Mouse (Mus musculus): ENCODE data around the gene Mettl23.

- TF ChIP-seq CHD2 (IDR thresholded peaks at IDR 0.05; ENCODE audit: low read depth, low read length) (no peak), MAFK (IDR thresholded peaks at IDR 0.05; ENCODE audit: insufficient read depth, low read depth, low read length) (no peak)
Measured at GRCm38 (mm10) chr11:116801106-116801505, 42.0 kb upstream of the Mettl23 start.

Measured in ES-E14 (cell line).